Mouse (Mus musculus): ENCODE data around the gene BC017158.

GRCm38 (mm10) chr7:128267391-128267790, 30.6 kb downstream of the BC017158 start:
- no peak for TF ChIP-seq CTCF (IDR thresholded peaks at IDR 0.05)
- no peak for TF ChIP-seq EP300 (IDR thresholded peaks at IDR 0.05)

Measured in lung, postnatal 0 days (tissue).